Mouse (Mus musculus): Measurements from ENCODE around the gene Ap5s1. TPM values are rescaled to one million over a fixed set of nuclear protein-coding genes. Genes with fewer than 3 reads are reported as not detected.

Ap5s1 gene
- polyA plus RNA-seq, 1 experiment from 2014 or later: 18.4 TPM

DNA sequence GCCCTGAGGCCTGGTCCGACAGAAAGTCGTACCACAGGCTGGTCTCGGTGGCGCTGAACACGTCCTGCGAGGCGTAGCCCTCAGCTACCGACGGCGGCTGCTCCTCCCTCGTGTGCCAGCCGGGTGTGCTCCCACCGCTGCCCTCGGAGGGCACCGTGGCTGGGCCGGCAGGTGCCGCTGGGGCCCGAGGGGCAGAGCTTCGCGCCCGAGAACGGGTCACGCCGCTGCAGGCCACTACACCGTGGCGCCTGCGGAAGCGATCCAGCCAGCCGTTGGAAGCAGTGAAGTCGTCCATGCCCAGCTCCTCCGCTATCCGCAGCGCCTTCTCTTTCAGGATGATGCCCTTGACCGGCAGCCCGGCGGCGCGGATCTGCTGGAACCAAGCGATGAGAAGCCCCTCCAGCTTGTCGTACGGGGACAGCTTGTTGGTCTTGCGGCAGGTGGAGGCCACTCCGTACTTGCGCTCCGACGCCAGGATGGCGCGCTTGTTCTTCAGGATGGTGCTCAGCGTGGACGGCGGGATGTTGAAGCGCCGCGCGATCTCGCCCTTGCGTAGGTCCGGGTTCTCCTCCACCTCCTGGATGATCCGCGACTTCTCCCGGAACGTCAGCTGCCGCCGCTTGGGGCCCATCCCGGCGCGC lies 27.5 kb upstream of the Ap5s1 start:
- WGBS (ENCODE audit: insufficient replicate concordance): under 1% methylated on average over 66 of the region's 67 CpGs

DNA sequence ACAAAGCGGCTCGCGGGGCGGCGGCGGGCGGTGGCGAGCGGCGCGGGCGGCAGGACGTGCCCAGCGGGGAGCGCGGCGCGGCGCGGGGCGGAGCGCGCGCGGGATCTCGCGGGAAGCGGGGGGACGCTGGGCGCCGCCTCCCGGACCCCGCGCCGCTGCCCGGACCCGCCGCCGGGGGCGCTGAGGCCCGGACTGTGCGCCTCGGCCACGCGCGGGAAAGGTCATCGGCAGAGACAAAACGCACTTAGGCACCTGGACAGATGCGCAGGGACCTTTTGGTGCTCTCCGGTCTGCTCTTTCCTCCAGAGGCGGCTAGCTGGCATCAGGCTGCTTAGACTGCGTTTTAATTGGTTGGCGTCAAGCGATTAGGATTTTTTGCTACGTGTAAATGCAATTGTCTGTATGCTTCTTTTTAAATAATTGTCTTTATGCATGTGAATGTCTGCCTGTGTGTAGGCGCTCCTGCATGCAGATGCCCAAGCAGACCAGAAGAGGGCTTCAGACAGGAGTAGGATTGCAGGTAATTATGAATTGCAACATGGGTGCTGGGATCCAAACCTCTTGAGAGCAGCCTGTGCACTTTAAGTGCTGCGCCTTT lies 26.8 kb upstream of the Ap5s1 start, which contains the start of gene Cenpb:
Cenpb (minus strand) TSS at position 78 of the 598 bp plus-strand sequence.
- peaks cover 32% of the 10 kb centered on the region for H3K4me1 ChIP-seq (ENCODE audit: control insufficient read depth, low read depth, low read length)
- ATAC-seq (ENCODE audit: low read depth): peak; percentile 86

More for the DNA sequence above, 27.5 kb upstream of the Ap5s1 start:
- Histone ChIP-seq H3K4me3 (ENCODE audit: low read depth, low read length) (peak overlapping the region; percentile 83), H3K4me1 (ENCODE audit: control insufficient read depth, low read depth, low read length) (peaks cover 37% of the 10 kb centered on the region), H3K27me3 (ENCODE audit: control insufficient read depth, insufficient read depth, low read depth, low read length) (peaks cover 1% of the 10 kb centered on the region), H3K4me2 (ENCODE audit: low read depth, low read length) (peak overlapping the region; percentile 92), H3K36me3 (ENCODE audit: control insufficient read depth, insufficient read depth) (peaks cover 3% of the 10 kb centered on the region), H3K27ac (ENCODE audit: low read length) (peak overlapping the region; percentile 90), H3K9ac (ENCODE audit: low read depth, low read length) (peak overlapping the region; percentile 89), H3K9me3 (replicated peaks; ENCODE audit: control insufficient read depth, low read length) (no peaks in the 10 kb centered on the region)
- peak; percentile 66 for ATAC-seq (ENCODE audit: low read depth)

DNA sequence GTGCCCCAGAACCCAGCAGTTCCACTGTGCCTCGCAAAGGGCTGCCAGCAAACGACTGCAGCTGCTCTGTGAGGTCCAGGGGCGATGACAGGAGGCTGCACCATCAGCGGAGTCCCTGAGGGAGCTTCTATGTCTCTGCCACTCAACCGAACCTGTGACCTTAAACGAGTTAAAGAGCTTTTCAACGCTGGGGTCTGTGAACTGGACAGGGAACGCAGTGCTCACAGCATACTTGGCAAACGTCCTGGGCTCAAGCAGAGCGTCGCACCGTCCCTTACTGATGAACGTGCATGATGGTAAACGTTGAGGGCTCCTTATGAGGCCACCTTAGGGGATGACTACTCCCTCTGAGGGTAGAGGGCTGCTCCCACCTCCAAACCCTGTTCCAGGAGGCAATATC lies 20.5 kb upstream of the Ap5s1 start:
- Histone ChIP-seq H3K27ac (ENCODE audit: low read length) (peak overlapping the region; percentile 97), H3K36me3 (ENCODE audit: control insufficient read depth, insufficient read depth) (peaks cover 19% of the 10 kb centered on the region), H3K9me3 (replicated peaks; ENCODE audit: control insufficient read depth, low read length) (no peaks in the 10 kb centered on the region), H3K27me3 (ENCODE audit: control insufficient read depth, insufficient read depth, low read depth, low read length) (no peaks in the 10 kb centered on the region), H3K4me2 (ENCODE audit: low read depth, low read length) (peak overlapping the region; percentile 71), H3K9ac (ENCODE audit: low read depth, low read length) (peak overlapping the region; percentile 97), H3K4me1 (ENCODE audit: control insufficient read depth, low read depth, low read length) (peaks cover 36% of the 10 kb centered on the region), H3K4me3 (ENCODE audit: low read depth, low read length) (peak overlapping the region; percentile 94)
- 3% methylated on average over 14 of the region's 14 CpGs for WGBS (ENCODE audit: insufficient replicate concordance)
- peak; percentile 22 for ATAC-seq (ENCODE audit: low read depth)

More for the DNA sequence above, 26.8 kb upstream of the Ap5s1 start, which contains the start of gene Cenpb:
- 2% methylated on average over 54 of the region's 57 CpGs for WGBS (ENCODE audit: insufficient replicate concordance)
- H3K4me3 ChIP-seq (ENCODE audit: low read depth, low read length): peak within 1 kb of the TSS; percentile 83
- peaks cover 3% of the 10 kb centered on the region for H3K36me3 ChIP-seq (ENCODE audit: control insufficient read depth, insufficient read depth)
- H3K9me3 ChIP-seq (replicated peaks; ENCODE audit: control insufficient read depth, low read length): no peaks in the 10 kb centered on the region
- peak within 1 kb of the TSS; percentile 92 for H3K4me2 ChIP-seq (ENCODE audit: low read depth, low read length)
- H3K27ac ChIP-seq (ENCODE audit: low read length): peak within 1 kb of the TSS; percentile 90
- no peaks in the 10 kb centered on the region for H3K27me3 ChIP-seq (ENCODE audit: control insufficient read depth, insufficient read depth, low read depth, low read length)
- H3K9ac ChIP-seq (ENCODE audit: low read depth, low read length): peak within 1 kb of the TSS; percentile 89

- peak within 1 kb of the TSS; percentile 94 for H3K4me3 ChIP-seq (ENCODE audit: low read depth, low read length)
- peak within 1 kb of the TSS; percentile 97 for H3K27ac ChIP-seq (ENCODE audit: low read length)
- H3K36me3 ChIP-seq (ENCODE audit: control insufficient read depth, insufficient read depth): peaks cover 26% of the 10 kb centered on the region
- no peaks in the 10 kb centered on the region for H3K9me3 ChIP-seq (replicated peaks; ENCODE audit: control insufficient read depth, low read length)
- ATAC-seq (ENCODE audit: low read depth): peak; percentile 87
- H3K27me3 ChIP-seq (ENCODE audit: control insufficient read depth, insufficient read depth, low read depth, low read length): no peaks in the 10 kb centered on the region
- H3K4me1 ChIP-seq (ENCODE audit: control insufficient read depth, low read depth, low read length): peaks cover 36% of the 10 kb centered on the region
- H3K4me2 ChIP-seq (ENCODE audit: low read depth, low read length): peak within 1 kb of the TSS; percentile 71
- WGBS (ENCODE audit: insufficient replicate concordance): under 1% methylated on average over 43 of the region's 43 CpGs
- peak within 1 kb of the TSS; percentile 97 for H3K9ac ChIP-seq (ENCODE audit: low read depth, low read length)
Observed at GRCm38 (mm10) chr2:131186771-131187601, 19.9 kb upstream of the Ap5s1 start, which contains the start of the genes Cdc25b and Spef1. Gene Cdc25b, plus strand, starts transcription at chr2:131186949. Gene Spef1, minus strand, starts transcription at chr2:131187282.

DNA sequence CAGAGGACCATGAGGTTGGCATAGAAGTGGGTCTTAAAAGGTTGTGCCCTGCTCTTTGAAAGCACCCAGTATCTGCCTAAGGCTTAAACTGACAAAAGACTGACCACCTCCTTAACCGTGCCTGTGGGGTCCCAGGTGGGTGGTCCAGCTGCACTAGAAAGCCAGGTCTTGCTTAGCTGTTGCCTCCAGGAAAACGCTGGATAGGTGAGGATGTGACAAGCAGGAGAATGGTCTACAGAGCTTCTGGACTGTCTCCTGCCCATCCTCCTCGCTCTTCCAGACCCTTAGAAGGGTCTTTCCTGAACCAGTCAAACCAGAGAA lies 19.3 kb upstream of the Ap5s1 start:
- peak overlapping the region; percentile 97 for H3K9ac ChIP-seq (ENCODE audit: low read depth, low read length)
- peak overlapping the region; percentile 97 for H3K27ac ChIP-seq (ENCODE audit: low read length)
- no peaks in the 10 kb centered on the region for H3K27me3 ChIP-seq (ENCODE audit: control insufficient read depth, insufficient read depth, low read depth, low read length)
- H3K4me1 ChIP-seq (ENCODE audit: control insufficient read depth, low read depth, low read length): peaks cover 36% of the 10 kb centered on the region
- 30% methylated on average over 3 of the region's 3 CpGs for WGBS (ENCODE audit: insufficient replicate concordance)
- ATAC-seq (ENCODE audit: low read depth): no peak
- no peaks in the 10 kb centered on the region for H3K9me3 ChIP-seq (replicated peaks; ENCODE audit: control insufficient read depth, low read length)
- peak overlapping the region; percentile 94 for H3K4me3 ChIP-seq (ENCODE audit: low read depth, low read length)
- peak overlapping the region; percentile 71 for H3K4me2 ChIP-seq (ENCODE audit: low read depth, low read length)
- H3K36me3 ChIP-seq (ENCODE audit: control insufficient read depth, insufficient read depth): peaks cover 32% of the 10 kb centered on the region

DNA sequence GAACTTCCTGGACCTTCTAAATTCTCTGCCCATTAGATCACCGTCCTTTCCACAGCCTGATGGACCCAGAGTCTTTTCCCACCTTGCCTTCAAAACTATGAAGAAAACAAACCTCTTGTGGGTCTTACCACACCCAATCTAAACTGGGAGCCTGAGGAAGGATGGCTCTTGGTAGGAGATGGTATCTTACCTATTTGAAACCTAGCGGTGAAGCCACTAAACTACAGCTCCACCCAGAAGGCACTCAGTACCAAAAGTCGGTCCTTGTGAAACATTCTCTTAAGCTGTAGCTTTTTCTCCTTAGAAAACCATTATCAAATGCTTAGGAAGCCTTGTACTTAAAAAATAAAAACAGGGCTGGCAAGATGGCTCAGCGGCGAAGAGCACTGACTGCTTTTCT lies 18.6 kb upstream of the Ap5s1 start:
- peak overlapping the region; percentile 97 for H3K27ac ChIP-seq (ENCODE audit: low read length)
- ATAC-seq (ENCODE audit: low read depth): 0 out of 2 replicates have a peak, but pooled peaks have one; percentile 11
- no peaks in the 10 kb centered on the region for H3K9me3 ChIP-seq (replicated peaks; ENCODE audit: control insufficient read depth, low read length)
- H3K9ac ChIP-seq (ENCODE audit: low read depth, low read length): peak overlapping the region; percentile 97
- 67% methylated on average over 5 of the region's 5 CpGs for WGBS (ENCODE audit: insufficient replicate concordance)
- H3K4me1 ChIP-seq (ENCODE audit: control insufficient read depth, low read depth, low read length): peaks cover 36% of the 10 kb centered on the region
- H3K4me2 ChIP-seq (ENCODE audit: low read depth, low read length): peak overlapping the region; percentile 71
- peaks cover 39% of the 10 kb centered on the region for H3K36me3 ChIP-seq (ENCODE audit: control insufficient read depth, insufficient read depth)
- no peaks in the 10 kb centered on the region for H3K27me3 ChIP-seq (ENCODE audit: control insufficient read depth, insufficient read depth, low read depth, low read length)
- peak overlapping the region; percentile 94 for H3K4me3 ChIP-seq (ENCODE audit: low read depth, low read length)

DNA sequence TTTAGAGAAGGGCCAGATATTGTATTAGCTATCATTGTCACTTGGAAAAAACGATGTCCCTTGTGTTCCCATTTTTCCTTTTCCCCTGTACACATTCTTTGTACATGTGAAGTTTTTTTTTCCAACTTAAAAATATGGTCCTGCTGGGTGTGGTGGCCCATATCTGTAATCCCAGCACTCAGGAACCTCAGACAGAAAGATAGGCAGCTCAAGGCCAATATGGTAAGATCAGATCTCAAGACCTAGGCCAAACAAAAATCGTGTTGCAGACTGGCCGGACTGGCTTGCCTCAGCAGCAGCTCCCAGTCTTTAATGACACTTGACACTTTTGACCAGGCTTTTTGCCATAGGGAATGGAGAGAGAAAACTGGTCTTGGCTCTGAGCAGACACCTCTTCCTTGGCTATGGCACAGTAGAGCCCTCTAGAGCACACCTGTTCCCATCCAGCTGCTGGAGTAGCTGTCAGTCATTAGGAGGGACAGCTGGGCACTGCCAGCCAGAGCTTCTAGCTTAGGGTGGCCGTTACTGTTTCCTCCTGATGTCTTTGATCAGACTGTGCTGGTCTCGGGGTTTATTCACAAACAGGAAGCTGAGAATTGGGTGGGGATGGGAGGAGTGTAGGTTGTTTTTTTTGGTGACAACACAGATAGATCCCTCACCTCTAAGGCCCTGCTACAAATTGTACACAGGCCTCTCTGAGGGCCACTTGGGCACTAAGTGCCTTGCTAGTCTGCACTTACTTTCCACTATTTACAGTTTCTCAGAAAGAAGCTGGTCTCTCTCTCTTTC lies 17.2 kb upstream of the Ap5s1 start:
- H3K9me3 ChIP-seq (replicated peaks; ENCODE audit: control insufficient read depth, low read length): no peaks in the 10 kb centered on the region
- H3K4me3 ChIP-seq (ENCODE audit: low read depth, low read length): peak overlapping the region; percentile 94
- H3K36me3 ChIP-seq (ENCODE audit: control insufficient read depth, insufficient read depth): peaks cover 53% of the 10 kb centered on the region
- no peaks in the 10 kb centered on the region for H3K27me3 ChIP-seq (ENCODE audit: control insufficient read depth, insufficient read depth, low read depth, low read length)
- H3K9ac ChIP-seq (ENCODE audit: low read depth, low read length): peak overlapping the region; percentile 65
- 22% methylated on average over 5 of the region's 5 CpGs for WGBS (ENCODE audit: insufficient replicate concordance)
- H3K4me2 ChIP-seq (ENCODE audit: low read depth, low read length): peak overlapping the region; percentile 71
- peak overlapping the region; percentile 97 for H3K27ac ChIP-seq (ENCODE audit: low read length)
- peaks cover 36% of the 10 kb centered on the region for H3K4me1 ChIP-seq (ENCODE audit: control insufficient read depth, low read depth, low read length)
- peak; percentile 57 for ATAC-seq (ENCODE audit: low read depth)

DNA sequence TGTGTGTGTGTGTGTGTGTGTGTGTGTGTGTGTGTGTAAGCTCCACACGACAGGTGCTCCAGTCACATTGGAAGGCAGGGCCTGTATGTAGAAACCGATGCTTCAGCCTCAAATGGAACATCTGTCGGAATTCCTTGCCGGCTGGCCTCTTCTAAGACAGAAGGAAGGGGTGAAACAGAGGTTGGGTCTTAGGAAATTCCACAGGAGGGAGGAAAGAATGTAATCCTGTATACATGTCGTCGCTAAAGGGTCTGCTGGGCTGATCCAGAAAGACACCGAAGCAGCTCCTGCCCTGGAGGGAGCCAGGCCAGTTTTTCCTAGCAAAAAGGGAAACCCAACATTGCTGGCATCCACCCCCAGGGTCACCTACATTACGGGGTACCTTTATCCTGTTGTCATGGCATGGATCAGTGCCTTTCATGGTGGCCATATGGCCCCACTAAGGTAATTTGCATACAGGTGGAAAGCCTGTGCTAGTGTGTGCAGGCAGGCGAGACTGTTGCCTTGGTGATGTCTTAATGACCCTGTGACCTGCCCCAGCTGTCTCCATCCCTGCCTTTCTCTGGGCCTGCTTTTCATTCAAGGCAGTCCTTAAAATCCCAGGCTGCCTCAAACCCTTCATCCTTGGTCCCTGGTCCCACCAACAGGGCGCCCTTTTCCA lies 16.4 kb upstream of the Ap5s1 start:
- peaks cover 36% of the 10 kb centered on the region for H3K4me1 ChIP-seq (ENCODE audit: control insufficient read depth, low read depth, low read length)

More for the DNA sequence above, 16.4 kb upstream of the Ap5s1 start:
- Histone ChIP-seq H3K36me3 (ENCODE audit: control insufficient read depth, insufficient read depth) (peaks cover 61% of the 10 kb centered on the region), H3K9ac (ENCODE audit: low read depth, low read length) (peak overlapping the region; percentile 65), H3K4me2 (ENCODE audit: low read depth, low read length) (peak overlapping the region; percentile 71), H3K9me3 (replicated peaks; ENCODE audit: control insufficient read depth, low read length) (no peaks in the 10 kb centered on the region), H3K27me3 (ENCODE audit: control insufficient read depth, insufficient read depth, low read depth, low read length) (no peaks in the 10 kb centered on the region), H3K4me3 (ENCODE audit: low read depth, low read length) (peak overlapping the region; percentile 94), H3K27ac (ENCODE audit: low read length) (peak overlapping the region; percentile 97)
- 73% methylated on average over 10 of the region's 10 CpGs for WGBS (ENCODE audit: insufficient replicate concordance)
- ATAC-seq (ENCODE audit: low read depth): no peak

Measured in liver, embryonic 16.5 days (tissue).